Mouse (Mus musculus) testis, adult 2 months (tissue): ENCODE measurements at regions not wholly inside any gene's neighbourhood (a gene's known extent, or its start where the extent isn't known, plus 50 kb on each side); places are given as distances from the start of the nearest gene placed in this dataset.

ENCODE experiments used
- CTCF ChIP-seq: fragments of 200-500 bp; IDR thresholded peaks from 2 replicates; pipeline ENCODE4 v1.5.1; 2012; ENCODE audit warnings: low read depth, mild to moderate bottlenecking, inconsistent platforms, low read length, moderate library complexity; ENCODE audit not compliant: control insufficient read depth, insufficient read depth, insufficient replicate concordance
- POLR2A ChIP-seq: fragments of 200-500 bp; IDR thresholded peaks from 2 replicates; pipeline ENCODE4 v1.6.1; 2012; ENCODE audit warnings: low read depth, mild to moderate bottlenecking, inconsistent platforms, low read length, moderate library complexity; ENCODE audit not compliant: control insufficient read depth

- no peak for TF ChIP-seq CTCF
- no peak for TF ChIP-seq POLR2A
These were observed 141.5 kb downstream of the Nrip1 start for GRCm38 (mm10) chr16:76232174-76232573.
